Mouse (Mus musculus): ENCODE results near the gene Tlr2.

The Tlr2 gene

DNA sequence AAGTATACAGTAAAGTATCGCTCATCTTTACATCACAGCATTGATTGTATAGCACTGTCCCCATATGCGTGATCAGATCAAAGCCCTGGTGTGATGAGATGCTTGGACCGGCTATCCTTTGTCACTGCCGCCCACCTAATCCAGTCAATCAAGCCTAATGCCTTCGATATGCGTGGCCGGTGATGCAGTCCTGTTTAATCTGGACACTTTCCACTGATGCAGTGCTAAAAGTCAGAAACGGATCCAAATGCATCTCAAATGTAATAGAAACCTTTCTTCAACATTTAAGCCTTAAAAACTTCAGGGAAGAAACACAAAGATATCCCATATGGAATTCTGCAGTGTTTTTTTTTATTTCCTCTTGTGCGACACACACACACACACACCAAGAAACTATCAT lies 13.9 kb downstream of the Tlr2 start:
- no peak for DNase-seq

DNA sequence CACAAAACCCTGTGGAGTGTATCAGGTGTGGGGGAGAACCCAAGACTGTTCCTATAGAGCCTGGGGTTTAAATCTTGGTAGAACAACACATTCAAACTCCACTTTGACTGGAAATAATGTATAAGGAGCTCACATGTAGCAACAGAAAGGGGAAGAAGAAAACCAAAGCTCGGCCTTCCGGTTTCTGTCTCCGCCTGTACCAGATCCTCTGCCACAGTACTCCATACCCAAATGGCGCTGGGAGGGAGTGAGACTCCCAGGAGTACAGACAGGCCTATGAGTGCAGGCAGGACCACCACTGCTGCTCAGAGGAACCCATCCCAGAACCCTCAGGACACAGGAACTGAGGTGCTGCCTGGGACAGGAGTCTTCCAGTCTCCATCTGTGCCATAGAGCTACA lies 17.8 kb downstream of the Tlr2 start:
- no peak for DNase-seq

DNA sequence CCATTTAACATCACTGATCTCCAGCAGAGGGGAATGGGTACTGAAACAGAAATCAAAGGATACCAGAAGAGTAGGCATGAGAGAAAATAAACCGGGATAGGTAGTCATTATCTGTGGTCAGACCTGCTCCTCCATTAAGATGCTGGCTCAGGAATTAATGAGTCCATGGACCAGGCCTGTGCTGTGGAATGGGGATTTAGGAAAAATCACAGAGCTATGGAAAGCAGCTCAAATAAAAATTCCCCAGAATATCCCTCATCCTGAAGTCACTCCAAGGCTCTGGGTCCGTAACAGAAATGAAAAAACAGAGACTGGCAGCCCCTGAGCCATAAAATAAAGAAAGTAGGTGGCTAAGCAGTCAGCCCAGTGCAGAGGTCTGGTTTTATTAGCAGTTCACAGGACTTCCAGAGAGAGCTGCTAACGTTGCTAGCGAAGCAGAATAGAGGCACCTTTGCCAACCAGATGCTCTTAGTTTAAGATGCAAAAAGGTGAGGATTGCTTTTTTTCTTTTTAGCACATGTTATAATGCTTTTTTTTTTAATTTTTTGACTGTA lies 25.1 kb downstream of the Tlr2 start:
- no peak for DNase-seq

DNA sequence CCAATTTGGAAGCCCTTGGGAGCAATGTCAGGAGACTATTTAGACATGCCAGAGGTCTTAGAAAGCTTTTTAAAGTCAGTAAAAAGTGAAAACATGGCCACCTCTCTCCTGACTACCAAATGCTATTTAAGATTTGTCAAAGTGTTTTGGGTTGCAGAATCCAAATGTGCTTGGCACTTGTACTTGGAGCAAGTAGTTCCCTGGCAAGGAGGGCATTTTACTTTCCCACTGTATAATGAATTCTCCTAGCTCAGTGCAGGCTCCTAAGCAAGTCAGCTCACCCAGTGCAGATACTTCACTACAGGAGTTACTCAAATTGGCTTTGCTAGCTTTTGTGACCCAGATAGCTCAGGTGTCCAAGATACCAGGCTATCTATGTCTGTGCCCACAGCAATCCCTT lies 28.7 kb downstream of the Tlr2 start:
- no peak for DNase-seq

DNA sequence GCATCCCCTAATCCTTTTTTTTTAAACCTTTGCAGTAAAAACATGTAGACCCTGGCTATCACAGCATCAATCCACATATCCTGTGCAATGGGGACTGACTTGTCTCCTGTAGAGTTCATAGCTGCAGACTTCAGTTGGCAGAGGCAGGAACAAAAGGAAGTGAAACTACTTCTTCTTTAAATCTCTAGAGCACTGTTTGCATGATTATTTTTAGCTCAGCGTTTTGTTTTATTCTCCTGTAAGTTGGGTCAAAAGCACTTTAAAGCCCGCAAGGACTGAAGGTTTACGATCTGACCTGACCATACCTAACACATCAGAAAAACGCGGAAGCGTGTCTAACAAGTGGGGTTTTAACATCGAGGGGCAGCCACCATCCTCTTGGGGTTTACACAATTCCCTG lies 29.6 kb downstream of the Tlr2 start:
- no peak for DNase-seq

DNA sequence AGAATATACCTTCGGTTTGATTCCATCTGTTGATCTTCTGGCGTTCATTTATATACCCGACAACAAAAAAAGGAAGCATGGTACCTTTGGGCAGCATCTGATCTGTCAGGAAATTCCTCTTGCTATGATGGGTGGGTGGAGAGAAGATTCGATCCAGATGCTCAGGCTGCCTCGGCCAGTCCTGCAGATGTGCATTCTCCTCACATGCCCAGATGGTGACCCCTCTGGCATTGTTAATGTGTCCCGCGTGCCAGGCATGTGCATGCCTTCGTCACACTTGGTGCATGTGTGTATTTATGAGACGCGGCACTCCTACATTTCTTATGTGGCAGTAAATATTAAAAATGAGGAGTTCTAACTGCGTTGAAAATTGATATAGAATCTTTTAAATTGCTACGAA lies 33.1 kb downstream of the Tlr2 start:
- DNase-seq, result no peak

DNA sequence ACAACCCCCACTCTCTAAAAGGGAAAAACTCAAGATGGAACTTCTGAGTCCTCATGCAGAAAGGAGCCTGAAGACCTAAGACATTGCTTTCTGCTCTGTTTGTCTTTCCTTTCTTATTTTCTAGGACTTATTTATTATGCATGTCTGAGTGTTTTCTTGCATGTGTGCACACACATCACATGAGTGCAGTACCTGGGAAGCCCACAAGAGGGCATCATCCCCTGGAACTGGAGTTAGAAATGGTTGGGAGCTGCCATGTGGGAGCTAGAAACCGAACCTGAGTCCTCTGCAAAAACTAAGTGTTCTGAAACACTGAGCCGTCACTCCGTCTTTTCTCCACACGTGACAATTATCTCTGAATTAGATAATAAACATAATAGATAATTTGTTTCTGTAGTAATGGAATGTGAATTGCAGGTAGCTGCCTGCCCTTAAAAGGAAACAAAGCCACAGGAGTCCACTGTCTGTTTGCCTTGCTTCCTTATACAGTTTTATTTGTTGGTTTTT lies 39.9 kb downstream of the Tlr2 start:
- DNase-seq, result no peak

DNA sequence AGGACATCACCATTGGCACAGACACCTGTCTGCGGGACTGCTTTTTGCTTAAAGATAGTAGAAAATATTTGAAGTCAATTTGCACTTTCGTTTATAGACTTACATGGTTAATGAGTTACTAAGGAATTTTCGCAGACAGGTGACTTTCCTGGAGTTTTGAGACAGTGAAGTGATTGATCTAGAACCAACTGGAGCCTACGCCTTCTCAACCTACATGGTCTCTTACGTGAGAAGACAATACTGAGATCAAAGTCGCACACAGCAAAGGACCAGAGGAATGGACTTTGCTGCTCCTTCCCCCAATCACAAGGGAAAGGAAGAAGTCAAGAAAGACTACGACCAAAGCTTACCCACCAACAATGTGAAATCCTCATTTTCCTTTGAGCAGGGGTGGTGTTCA lies 42.1 kb downstream of the Tlr2 start:
- DNase-seq, result no peak

DNA sequence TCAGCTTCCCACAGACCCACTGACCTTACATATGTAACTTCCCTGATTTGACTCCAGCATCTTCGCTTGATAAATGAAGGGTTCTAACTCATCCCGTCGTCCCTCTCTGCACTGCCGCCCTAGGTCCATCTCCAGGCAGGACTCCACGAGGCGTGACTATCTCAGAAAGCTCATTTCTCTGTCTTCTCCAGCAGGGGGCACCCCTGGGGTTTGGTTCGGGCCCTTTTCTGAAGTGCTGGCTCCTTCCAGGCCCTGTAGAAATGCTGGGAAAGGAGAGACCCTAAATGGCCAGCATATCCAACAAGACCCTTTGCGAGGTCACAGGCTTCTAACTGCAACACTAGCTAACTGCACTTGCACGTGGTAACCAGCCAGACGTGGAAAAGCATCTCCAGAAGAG lies 43.7 kb downstream of the Tlr2 start:
- DNase-seq, result peak; percentile 67

DNA sequence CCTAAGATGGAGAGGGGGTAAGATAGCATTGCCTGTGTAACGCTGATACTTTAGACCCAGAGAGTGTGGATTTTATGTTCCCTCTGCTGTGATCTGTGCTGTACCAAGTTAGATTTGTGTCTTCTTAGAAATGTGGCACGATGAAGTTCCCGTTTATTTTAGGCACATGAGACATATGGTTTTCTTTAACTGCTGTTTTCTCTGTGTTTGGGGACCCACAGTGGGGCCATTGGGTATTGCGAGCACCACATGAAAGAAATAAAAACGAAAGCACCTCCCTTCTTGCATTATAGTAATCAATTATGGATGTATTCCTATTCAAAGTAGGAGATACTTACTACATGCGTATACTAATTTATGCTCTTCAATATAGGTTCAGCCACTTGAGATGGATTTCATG lies 44.5 kb downstream of the Tlr2 start:
- peak; percentile 18 for DNase-seq

DNA sequence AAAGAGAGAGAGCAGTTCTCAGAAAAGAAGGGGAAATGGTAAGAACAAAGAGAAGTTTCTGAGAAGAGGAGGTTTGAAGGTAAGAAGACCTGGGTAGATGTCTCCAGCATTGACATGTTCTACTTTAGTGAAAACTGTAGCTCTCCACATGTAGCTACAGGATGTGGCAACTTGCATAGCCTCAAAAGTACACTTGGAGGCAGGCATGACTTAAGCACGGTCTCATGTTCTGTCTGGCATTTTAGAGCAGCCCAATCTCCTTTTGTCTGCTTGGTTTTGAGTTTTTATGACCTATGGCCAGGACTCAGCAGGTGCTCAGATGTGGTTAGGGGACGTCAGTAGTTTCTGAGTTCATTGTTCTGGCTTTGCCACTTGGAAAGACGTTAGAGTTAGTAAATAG lies 50.1 kb downstream of the Tlr2 start:
- no peak for DNase-seq

DNA sequence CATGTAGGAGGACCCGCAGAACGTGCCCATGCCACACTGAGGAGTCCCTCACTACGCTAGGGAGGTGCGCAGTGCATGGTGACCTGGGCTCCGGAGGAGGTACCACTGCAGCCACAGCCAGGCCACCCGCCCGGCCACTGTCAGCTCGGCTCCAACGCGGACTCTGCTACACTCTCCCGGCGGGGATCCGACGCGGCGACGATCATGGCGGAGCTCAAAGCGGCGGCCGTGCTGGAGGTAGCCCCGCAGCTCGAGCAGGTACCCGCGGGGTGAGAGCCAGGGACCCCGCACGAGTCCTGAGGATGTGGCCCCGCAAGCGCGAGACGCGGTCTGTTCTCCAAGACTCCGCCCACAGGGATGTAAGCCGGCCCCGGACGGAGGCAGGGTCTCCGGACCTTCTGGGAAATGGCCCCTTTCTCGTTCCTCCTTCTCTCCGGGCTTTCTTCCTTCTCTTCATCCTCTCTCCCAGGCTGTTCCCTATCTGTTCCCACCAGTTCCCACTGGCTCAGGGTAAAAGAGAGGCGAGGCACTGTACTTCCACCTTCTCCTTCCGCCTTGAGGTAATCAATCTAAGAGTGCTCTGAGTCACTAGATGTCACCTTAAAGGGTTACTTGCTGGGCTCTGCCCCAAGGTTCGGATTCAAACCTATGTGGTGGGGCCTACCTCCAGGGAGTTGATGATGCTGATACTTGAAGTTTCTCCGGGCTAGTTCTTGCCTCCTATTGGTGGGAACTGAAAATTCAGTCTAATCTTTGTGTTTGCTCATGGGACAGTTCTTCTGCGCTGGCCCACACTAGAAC lies 51.7 kb downstream of the Tlr2 start:
- DNase-seq, result no peak

DNA sequence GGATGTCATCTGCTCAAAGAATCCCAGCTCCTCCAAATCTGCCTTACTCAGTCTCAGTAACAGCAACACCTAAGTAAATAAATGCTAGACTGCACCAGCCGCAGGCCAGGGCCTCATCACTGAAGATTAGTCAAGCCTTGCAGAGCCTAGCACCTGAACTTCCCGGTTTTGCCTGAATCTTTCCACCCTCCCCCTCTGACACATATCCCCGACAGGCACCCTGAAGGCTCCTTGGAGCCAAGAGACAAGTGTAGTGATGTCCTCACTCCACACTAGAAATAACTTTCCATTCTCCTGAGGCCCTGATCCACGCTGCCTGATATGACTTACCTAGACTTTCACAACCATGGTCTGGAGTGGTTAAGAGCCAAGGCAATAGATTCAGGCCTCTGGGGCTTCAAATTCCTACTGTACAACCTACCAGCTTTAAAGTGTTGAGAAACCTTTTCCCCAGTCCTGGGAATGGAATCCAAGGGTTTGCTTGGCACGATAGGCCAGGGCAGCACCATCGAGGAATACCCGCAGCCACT lies 53.7 kb downstream of the Tlr2 start:
- no peak for DNase-seq

DNA sequence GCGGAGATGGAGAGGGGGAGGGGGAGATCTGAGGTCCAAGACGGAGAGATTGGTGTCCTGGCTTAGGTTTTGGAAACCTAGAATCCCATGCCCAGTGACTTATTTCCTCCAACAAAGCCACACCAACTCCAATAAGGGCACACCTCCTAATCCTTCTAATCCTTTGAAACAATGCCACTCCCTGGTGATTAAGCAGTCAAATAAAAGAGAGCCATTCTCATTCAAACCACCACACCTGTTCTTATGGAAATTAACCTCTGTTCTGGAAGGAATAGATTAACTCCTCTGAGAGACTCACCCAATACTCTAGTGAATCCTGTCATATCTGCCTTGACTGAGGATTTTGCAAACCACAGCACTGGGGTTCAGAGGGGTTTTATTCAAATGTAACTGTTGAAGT lies 54.5 kb downstream of the Tlr2 start:
- DNase-seq, result no peak
